Mouse (Mus musculus) adrenal gland, adult 8-10 months (tissue): ENCODE measurements around the gene Rcor1. TPM values are rescaled to one million over a fixed set of nuclear protein-coding genes. Genes with fewer than 3 reads are reported as not detected.

ENCODE experiments used
- DNase-seq: peaks from one replicate; pipeline ENCODE4 v3.0.0; 2022
- total RNA-seq, 4 experiments: library from RNA; stranded (reverse); gene quantifications; 2 replicates each; pipeline ENCODE4 v1.2.4; 2022

The Rcor1 gene
- total RNA-seq, 4 experiments from 2014 or later: 46.1 to 60.4 (median 50.8) TPM

GRCm38 (mm10) chr12:111165146-111165812 is 126.1 kb downstream of the Rcor1 start:
- DNase-seq: no peak

Other genes starting within 250 kb of the Rcor1 start
- 1 to 10 TPM; 1.4 to 3.7 (median 2.5) TPM for gene Mok, start 198.4 kb upstream of the Rcor1 start, total RNA-seq
- 10 to 100 TPM; 15.5 to 22.4 (median 18.4) TPM for gene Zfp839, start 189.1 kb upstream of the Rcor1 start, total RNA-seq
- 10 to 100 TPM; 37.4 to 39.6 (median 38.6) TPM for gene Cinp, start 150.2 kb upstream of the Rcor1 start, total RNA-seq
- 10 to 100 TPM; 10.1 to 16.4 (median 12.9) TPM for gene Tecpr2, start 150.1 kb upstream of the Rcor1 start, total RNA-seq
- gene Ankrd9, start 60.3 kb upstream of the Rcor1 start, total RNA-seq: 10 to 100 TPM; 11.1 to 46.5 (median 17.7) TPM
- 10 to 100 TPM; 29.8 to 36.7 (median 34.2) TPM for gene Traf3, start 127.0 kb downstream of the Rcor1 start, total RNA-seq
- gene 4930595D18Rik, start 145.1 kb downstream of the Rcor1 start, total RNA-seq: not detected
- gene Amn, start 231.7 kb downstream of the Rcor1 start, total RNA-seq: under 1 TPM in 1 of 4 experiments, not detected in 3; 0.32 TPM